Mouse (Mus musculus) forebrain, embryonic 12.5 days (tissue): ENCODE results near the gene Pim3. TPM values are rescaled to one million over a fixed set of nuclear protein-coding genes. Genes with fewer than 3 reads are reported as not detected.

Source experiments
- ATAC-seq: fragments of 200-750 bp; cut with Nextera tagmentation; 2 replicates; pipeline ENCODE4 v1.8.0; 2017; ENCODE audit warnings: moderate TSS enrichment; ENCODE audit not compliant: low FRiP score
- H3K27ac ChIP-seq: fragments of 300-500 bp; sonication (generic); 2 replicates; pipeline ENCODE4 v1.5.1; 2016; ENCODE audit warnings: mild to moderate bottlenecking
- H3K27me3 ChIP-seq: fragments of 300-500 bp; sonication (generic); 2 replicates; pipeline ENCODE4 v1.6.1; 2016; ENCODE audit warnings: mild to moderate bottlenecking
- H3K36me3 ChIP-seq: fragments of 300-500 bp; sonication (generic); replicated peaks from 2 replicates; pipeline ENCODE4 v1.6.1; 2016; ENCODE audit warnings: mild to moderate bottlenecking
- H3K4me1 ChIP-seq: fragments of 300-500 bp; sonication (generic); 2 replicates; pipeline ENCODE4 v1.6.1; 2016
- H3K4me2 ChIP-seq: fragments of 300-500 bp; sonication (generic); 2 replicates; pipeline ENCODE4 v1.6.1; 2016; ENCODE audit warnings: mild to moderate bottlenecking, moderate library complexity
- H3K4me3 ChIP-seq: fragments of 300-500 bp; sonication (generic); replicated peaks from 2 replicates; pipeline ENCODE4 v1.5.1; 2016; ENCODE audit warnings: mild to moderate bottlenecking
- H3K9ac ChIP-seq: fragments of 300-500 bp; sonication (generic); 2 replicates; pipeline ENCODE4 v1.6.1; 2016; ENCODE audit warnings: mild to moderate bottlenecking
- H3K9me3 ChIP-seq: fragments of 300-500 bp; sonication (generic); 2 replicates; pipeline ENCODE4 v1.6.1; 2016
- WGBS: fragments of 180-500 bp; shearing (Covaris S2); methylation state at CpG from one replicate; pipeline ENCODE4 v1.1.7; 2016; 5-methylcytosine and 5-hydroxymethylcytosine counted together
- polyA plus RNA-seq: library from polyadenylated mRNA; unstranded; fragments of >200 nt; fragmentation: Nextera tagmentation; extraction: Ambion mirVana; gene quantifications from 2 replicates; pipeline ENCODE4 v1.2.1, GENCODE M21; 2016

Gene Pim3
- polyA plus RNA-seq, 1 experiment from 2014 or later = 49.4 TPM

DNA sequence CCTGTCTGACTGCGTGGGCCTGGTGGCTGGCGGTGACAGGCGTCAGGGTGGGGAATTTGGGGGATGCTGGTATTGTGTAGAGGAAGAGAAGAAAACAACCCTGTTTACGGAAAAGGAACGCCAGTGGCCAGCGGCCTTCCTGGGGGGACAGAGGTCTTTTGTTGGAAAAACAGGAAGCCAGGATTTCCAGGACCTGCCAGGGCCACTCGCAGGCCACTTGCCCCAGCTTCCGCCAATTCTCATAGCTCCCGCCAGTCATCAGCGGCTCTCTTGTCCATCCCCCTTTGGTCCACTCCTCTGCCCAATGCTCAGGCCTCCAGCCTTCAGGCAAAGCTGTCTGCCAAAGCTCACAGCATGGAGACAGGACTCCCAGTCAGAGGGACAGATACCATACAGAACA lies 21.9 kb upstream of the Pim3 start:
- peaks cover 32% of the 10 kb centered on the region for H3K4me1 ChIP-seq
- no peaks in the 10 kb centered on the region for H3K9me3 ChIP-seq
- 62% methylated on average over 10 of the region's 10 CpGs for WGBS
- H3K4me3 ChIP-seq = no peak overlapping the region
- no peaks in the 10 kb centered on the region for H3K36me3 ChIP-seq
- 0 out of 2 replicates have a peak, but pooled peaks cover 3% of the 10 kb centered on the region for H3K27me3 ChIP-seq
- H3K9ac ChIP-seq = no peak overlapping the region
- no peak overlapping the region for H3K4me2 ChIP-seq
- H3K27ac ChIP-seq = peak overlapping the region; percentile 50; the same call in 1 of the 2 replicates
- ATAC-seq = no peak

DNA sequence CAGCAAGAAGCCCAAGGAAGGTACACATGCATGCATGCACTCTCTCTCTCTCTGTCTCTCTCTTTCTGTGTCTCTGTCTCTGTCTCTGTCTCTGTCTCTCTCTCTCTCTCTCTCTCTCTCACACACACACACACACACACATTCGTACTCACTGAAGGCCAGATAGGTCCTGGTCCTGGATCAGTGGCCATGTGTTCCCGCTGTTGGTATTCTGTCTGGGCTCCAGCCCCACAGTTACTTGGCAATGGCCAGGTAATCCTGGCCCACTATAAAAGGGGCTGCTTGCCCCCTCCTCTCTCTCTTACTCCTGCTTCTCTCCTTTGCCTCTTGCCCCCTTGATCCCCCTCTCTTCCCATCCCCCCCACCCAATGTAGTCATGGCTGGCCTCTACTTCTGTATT lies 20.8 kb upstream of the Pim3 start:
- Histone ChIP-seq H3K4me2 (no peak overlapping the region), H3K4me1 (peaks cover 32% of the 10 kb centered on the region), H3K9ac (no peak overlapping the region), H3K27me3 (0 out of 2 replicates have a peak, but pooled peaks cover 3% of the 10 kb centered on the region), H3K9me3 (no peaks in the 10 kb centered on the region), H3K36me3 (no peaks in the 10 kb centered on the region), H3K4me3 (no peak overlapping the region), H3K27ac (no peak overlapping the region)
- no peak for ATAC-seq
- WGBS = 100% methylated on average over 2 of the region's 2 CpGs

DNA sequence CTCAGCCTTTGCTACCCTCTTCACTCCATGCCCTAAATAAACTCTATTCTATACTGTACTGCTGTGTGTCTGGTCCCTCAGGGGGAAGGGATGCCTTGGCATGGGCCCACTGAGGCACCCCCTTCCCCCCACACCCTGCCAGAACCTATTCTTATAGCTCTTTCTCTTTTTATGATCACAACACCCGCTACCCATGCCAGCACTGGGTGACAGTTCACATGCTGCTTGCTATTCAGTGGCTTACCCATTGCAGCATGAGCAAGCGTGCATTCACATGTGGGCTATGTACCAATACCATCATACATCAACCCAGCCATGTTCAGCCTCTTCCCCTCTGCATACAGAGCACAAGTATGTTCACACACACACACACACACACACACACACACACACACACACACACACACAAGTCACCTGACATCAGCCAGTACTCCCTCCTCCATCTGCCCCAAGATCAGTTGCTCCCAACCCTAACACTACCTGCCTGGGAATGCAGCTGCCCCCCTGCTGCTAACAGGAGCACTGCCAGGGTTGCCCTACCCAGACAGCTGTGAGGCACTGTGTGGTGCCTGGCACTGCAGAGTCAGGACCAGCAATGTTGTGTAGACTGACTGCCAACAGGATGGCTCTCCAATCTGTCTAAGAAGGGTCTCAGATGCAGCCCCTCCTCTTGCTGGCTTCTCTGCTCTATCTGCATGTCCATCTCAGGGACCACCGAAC lies 20.2 kb upstream of the Pim3 start:
- Histone ChIP-seq H3K36me3 (no peaks in the 10 kb centered on the region), H3K9me3 (no peaks in the 10 kb centered on the region), H3K27me3 (0 out of 2 replicates have a peak, but pooled peaks cover 3% of the 10 kb centered on the region), H3K4me3 (no peak overlapping the region), H3K4me2 (no peak overlapping the region), H3K4me1 (peaks cover 32% of the 10 kb centered on the region), H3K9ac (no peak overlapping the region), H3K27ac (no peak overlapping the region)
- 86% methylated on average over 3 of the region's 3 CpGs for WGBS
- no peak for ATAC-seq

DNA sequence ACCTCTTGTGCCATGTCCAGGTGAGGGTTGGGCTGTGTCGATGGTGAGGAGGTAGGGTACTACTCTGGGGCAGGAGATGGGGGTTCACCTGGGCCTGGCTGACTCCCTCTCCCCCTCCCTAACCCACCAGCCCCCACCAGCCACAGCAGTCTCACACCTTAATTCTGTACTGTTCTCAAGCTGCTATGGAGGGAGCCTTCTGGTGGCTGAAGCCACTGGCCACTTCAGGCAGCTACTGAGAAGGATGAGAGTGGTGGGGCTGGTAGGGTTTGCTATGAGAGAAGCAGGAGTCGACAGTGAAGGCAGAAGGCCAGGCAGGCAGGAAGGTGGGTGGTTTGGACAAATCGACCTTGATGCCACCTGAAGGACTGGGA lies 19.7 kb upstream of the Pim3 start:
- Histone ChIP-seq H3K27ac (no peak overlapping the region), H3K9me3 (no peaks in the 10 kb centered on the region), H3K36me3 (no peaks in the 10 kb centered on the region), H3K4me1 (peaks cover 29% of the 10 kb centered on the region), H3K4me3 (no peak overlapping the region), H3K4me2 (no peak overlapping the region), H3K9ac (no peak overlapping the region), H3K27me3 (0 out of 2 replicates have a peak, but pooled peaks cover 3% of the 10 kb centered on the region)
- 74% methylated on average over 3 of the region's 3 CpGs for WGBS
- ATAC-seq = no peak

DNA sequence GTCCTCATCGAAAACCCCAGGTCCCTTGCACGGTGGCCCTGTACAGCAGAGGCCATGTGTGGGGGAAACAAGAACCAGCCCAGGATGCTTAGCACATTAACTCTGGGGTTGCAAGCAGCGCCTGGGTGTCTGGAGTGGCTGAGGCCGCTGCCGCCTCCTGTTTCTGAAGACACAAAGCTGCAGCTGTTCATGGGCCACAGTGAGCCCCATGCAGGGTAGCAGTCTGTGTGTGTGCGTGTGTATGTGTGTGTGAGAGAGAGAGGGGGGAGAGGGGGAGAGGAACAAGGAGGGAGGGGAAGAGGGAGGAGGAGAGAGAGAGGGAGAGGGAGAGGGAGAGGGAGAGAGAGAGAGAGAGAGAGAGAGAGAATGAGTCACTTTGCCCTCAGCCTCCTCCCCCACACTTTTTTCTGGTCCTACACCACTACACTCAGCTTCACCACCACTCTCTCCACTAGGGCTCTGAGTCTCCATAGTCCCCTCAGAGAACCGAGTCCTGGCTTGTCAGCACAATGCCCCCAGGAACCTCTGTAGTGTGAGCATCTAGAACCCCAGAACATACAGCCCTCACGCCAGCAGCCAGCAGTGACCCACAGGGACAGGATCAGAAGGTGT lies 18.4 kb upstream of the Pim3 start:
- no peak overlapping the region for H3K9ac ChIP-seq
- WGBS = 47% methylated on average over 8 of the region's 8 CpGs
- H3K27ac ChIP-seq = no peak overlapping the region
- no peaks in the 10 kb centered on the region for H3K36me3 ChIP-seq
- H3K4me3 ChIP-seq = no peak overlapping the region
- H3K9me3 ChIP-seq = no peaks in the 10 kb centered on the region
- H3K4me1 ChIP-seq = peaks cover 19% of the 10 kb centered on the region
- 0 out of 2 replicates have a peak, but pooled peaks cover 3% of the 10 kb centered on the region for H3K27me3 ChIP-seq
- no peak overlapping the region for H3K4me2 ChIP-seq
- ATAC-seq = 0 out of 2 replicates have a peak, but pooled peaks have one; percentile 31

DNA sequence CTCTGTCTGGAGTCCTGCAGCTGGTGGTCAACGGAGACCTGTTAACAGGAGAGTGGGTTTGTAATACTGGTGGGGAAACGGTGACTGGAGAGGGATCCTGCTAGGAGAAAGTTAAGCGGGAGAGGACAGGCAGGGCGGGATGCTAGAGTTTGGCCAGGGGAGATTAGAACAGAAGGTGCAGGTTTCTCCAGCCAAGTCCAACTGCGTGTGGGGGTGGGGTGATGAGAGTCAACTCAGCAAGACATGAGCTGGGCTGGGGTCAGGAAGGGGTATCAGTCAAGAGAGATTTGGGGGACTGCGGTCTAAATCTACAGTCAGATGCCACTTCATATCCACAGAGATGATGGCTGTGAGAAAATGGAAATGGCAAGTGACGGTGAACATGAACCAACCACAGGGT lies 17.0 kb upstream of the Pim3 start:
- Histone ChIP-seq H3K9me3 (no peaks in the 10 kb centered on the region), H3K27me3 (0 out of 2 replicates have a peak, but pooled peaks cover 3% of the 10 kb centered on the region), H3K27ac (no peak overlapping the region), H3K4me1 (peaks cover 6% of the 10 kb centered on the region), H3K4me3 (no peak overlapping the region), H3K9ac (no peak overlapping the region), H3K4me2 (no peak overlapping the region), H3K36me3 (no peaks in the 10 kb centered on the region)
- 92% methylated on average over 7 of the region's 7 CpGs for WGBS
- no peak for ATAC-seq

DNA sequence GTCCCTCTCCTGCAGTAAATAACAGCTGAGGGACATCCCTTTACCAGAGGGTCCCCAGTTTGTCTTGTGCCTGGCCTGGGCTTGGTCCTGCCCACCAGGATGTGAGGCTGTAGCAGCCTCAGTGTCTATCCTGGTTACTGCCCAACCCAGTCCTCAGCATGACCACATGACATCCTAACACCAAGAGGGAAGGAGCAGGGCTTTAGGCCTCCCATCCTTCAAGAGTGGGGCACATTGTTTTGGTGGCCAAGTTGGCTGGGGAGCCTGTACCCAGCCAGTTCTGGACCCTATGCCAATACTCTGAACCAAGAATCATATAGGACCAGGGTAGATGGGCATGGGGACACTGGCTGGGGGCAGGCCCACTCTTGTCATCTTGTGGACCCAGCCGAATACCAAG lies 13.3 kb upstream of the Pim3 start:
- Histone ChIP-seq H3K9me3 (no peaks in the 10 kb centered on the region), H3K4me1 (0 out of 2 replicates have a peak, but pooled peaks cover 6% of the 10 kb centered on the region), H3K27me3 (no peaks in the 10 kb centered on the region), H3K4me2 (no peak overlapping the region), H3K27ac (no peak overlapping the region), H3K4me3 (no peak overlapping the region), H3K9ac (no peak overlapping the region), H3K36me3 (no peaks in the 10 kb centered on the region)
- 90% methylated on average over 1 of the region's 1 CpGs for WGBS
- no peak for ATAC-seq

DNA sequence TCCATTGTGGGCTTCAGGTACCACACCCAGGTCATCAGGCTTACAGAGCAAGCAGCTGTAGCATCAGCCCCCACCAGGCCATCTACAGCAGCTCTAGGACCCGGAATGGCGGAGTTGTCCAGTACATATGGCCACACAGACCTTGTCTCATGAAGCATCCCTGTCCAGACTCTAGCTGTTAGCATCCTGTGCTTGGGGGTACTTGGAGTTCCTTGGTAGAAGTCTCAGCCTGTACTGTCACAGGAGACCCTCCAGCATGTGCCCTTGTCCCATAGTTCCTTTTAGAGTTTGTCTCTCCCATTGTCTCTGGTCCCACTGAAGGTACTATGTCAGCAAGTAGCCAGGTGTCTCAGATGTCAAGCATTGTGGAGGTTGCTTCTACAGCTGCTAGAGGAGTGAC lies 12.4 kb upstream of the Pim3 start:
- H3K9me3 ChIP-seq = no peaks in the 10 kb centered on the region
- 87% methylated on average over 2 of the region's 2 CpGs for WGBS
- H3K4me2 ChIP-seq = no peak overlapping the region
- no peak overlapping the region for H3K27ac ChIP-seq
- no peaks in the 10 kb centered on the region for H3K27me3 ChIP-seq
- H3K9ac ChIP-seq = no peak overlapping the region
- ATAC-seq = no peak
- H3K4me3 ChIP-seq = no peak overlapping the region
- peaks cover 13% of the 10 kb centered on the region; the same call in 1 of the 2 replicates for H3K4me1 ChIP-seq
- no peaks in the 10 kb centered on the region for H3K36me3 ChIP-seq

DNA sequence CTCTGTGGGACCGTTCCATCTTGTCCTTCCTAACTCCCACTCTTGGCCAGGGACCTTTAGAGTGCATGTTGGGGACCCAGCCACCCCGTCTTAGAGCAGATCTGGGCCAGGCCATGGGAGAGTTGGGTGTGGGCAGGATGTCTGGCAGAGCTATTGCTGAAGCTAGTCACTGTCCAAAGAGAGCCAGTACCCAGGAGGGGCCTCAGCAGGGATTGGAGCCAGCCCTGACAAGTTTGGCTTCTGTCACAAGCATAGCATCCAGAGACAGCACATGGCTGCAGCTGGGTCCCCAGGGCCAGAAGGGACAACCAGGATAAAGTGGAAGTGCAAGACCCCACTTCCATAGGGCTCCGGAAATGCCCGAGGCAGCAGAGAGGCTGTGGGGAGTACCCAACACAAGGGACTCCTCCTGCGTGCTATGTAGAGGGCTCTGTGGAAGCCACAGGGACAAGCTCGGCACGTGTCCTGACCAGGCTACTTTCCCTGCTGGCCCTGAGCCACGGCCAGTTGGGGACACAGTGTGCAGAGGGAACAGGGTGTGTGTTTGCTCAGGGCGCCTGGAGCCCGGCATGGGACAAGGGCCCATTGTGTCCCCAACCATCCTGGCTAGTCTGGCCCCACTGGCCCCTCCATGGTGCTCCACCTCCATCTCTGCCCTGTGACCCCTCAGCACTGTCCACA lies 11.7 kb upstream of the Pim3 start:
- H3K4me2 ChIP-seq = no peak overlapping the region
- H3K9me3 ChIP-seq = no peaks in the 10 kb centered on the region
- H3K27ac ChIP-seq = no peak overlapping the region
- H3K27me3 ChIP-seq = no peaks in the 10 kb centered on the region
- 65% methylated on average over 10 of the region's 10 CpGs for WGBS
- no peak overlapping the region for H3K9ac ChIP-seq
- peaks cover 19% of the 10 kb centered on the region; the same call in 1 of the 2 replicates for H3K4me1 ChIP-seq
- ATAC-seq = no peak
- no peaks in the 10 kb centered on the region for H3K36me3 ChIP-seq
- H3K4me3 ChIP-seq = no peak overlapping the region

DNA sequence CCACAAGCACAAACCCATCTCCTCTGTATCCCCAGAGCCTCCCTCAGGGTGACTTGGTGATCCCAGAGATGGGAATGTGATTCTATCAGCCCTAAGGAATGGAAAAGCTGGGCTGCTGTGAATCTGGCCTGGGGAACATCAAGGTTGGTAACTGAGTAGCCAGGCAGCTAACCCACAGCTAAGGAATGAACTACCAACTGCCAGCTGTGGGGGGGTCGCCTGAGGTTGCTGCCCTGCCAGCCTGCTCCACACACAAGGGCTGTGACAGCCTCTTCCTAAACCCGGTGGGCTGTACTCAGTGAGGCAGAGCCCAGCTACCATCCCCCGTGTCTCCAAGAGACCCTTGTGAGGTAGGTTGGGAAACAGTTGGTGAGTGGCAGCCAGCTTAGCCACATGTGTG lies 10.9 kb upstream of the Pim3 start:
- Histone ChIP-seq H3K27me3 (no peaks in the 10 kb centered on the region), H3K4me3 (no peak overlapping the region), H3K27ac (no peak overlapping the region), H3K9ac (no peak overlapping the region), H3K4me1 (peaks cover 19% of the 10 kb centered on the region; the same call in 1 of the 2 replicates), H3K36me3 (no peaks in the 10 kb centered on the region), H3K4me2 (no peak overlapping the region), H3K9me3 (no peaks in the 10 kb centered on the region)
- WGBS = 70% methylated on average over 3 of the region's 3 CpGs
- ATAC-seq = no peak

DNA sequence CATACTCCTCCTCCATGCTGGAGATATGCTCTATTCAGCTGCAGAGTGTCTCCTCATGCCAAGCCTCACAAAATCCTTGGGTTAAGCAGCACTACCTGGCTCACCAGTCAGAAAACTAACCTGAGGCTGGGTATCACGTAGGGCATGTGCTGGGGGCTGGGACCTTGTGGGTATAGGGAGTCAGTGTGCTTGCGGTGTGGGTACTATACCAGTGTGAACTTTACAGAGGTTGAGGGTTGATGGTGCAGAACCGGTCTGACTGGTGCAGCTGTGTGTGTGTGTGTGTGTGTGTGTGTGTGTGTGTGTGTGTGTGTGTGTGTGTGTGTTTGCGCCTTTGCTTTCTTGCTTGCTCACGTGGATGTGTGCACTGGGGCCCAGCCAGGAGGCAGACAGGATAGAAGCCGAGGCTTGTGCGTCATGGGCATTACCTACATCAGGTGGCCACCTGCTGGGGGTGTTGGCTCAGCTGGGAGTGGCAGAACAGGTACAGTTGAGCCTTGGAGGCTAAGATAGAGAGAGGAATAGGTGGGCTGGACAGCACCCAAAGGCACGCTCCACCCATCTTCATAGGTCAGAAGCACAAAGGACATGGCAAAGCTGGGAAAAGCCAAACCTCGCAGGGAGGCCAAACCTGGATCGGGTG lies 10.4 kb upstream of the Pim3 start:
- Histone ChIP-seq H3K4me2 (no peak overlapping the region), H3K27me3 (no peaks in the 10 kb centered on the region), H3K9me3 (no peaks in the 10 kb centered on the region), H3K9ac (no peak overlapping the region), H3K4me3 (no peak overlapping the region), H3K4me1 (peaks cover 19% of the 10 kb centered on the region; the same call in 1 of the 2 replicates), H3K27ac (no peak overlapping the region), H3K36me3 (no peaks in the 10 kb centered on the region)
- no peak for ATAC-seq
- WGBS = 81% methylated on average over 10 of the region's 10 CpGs

DNA sequence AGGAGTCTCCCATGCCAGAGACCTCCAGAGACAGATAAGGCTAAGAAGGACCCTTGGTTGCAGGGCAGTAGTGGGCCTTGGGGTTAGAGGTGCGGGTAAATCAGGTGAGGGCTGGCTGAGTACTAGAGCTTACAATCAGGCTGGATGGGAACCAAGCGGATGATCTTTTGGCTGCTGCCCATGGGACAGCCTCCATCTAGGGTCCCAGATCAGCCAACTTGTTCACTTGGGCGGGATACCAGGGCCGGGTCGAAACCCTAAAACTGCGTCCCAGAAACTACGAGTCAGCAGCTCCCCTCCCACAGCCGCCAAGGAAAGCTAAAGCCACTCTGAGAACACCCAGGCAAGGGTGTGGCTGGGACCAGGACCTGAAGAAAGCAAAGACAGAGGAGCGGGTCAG lies 8.9 kb upstream of the Pim3 start:
- no peaks in the 10 kb centered on the region for H3K36me3 ChIP-seq
- ATAC-seq = no peak

More for the DNA sequence above, 8.9 kb upstream of the Pim3 start:
- no peak overlapping the region for H3K27ac ChIP-seq
- no peaks in the 10 kb centered on the region for H3K27me3 ChIP-seq
- H3K9ac ChIP-seq = no peak overlapping the region
- no peak overlapping the region for H3K4me3 ChIP-seq
- no peak overlapping the region for H3K4me2 ChIP-seq
- peaks cover 19% of the 10 kb centered on the region; the same call in 1 of the 2 replicates for H3K4me1 ChIP-seq
- 91% methylated on average over 9 of the region's 9 CpGs for WGBS
- no peaks in the 10 kb centered on the region for H3K9me3 ChIP-seq
